Mouse (Mus musculus): ENCODE results near the gene Gm20388.

DNA sequence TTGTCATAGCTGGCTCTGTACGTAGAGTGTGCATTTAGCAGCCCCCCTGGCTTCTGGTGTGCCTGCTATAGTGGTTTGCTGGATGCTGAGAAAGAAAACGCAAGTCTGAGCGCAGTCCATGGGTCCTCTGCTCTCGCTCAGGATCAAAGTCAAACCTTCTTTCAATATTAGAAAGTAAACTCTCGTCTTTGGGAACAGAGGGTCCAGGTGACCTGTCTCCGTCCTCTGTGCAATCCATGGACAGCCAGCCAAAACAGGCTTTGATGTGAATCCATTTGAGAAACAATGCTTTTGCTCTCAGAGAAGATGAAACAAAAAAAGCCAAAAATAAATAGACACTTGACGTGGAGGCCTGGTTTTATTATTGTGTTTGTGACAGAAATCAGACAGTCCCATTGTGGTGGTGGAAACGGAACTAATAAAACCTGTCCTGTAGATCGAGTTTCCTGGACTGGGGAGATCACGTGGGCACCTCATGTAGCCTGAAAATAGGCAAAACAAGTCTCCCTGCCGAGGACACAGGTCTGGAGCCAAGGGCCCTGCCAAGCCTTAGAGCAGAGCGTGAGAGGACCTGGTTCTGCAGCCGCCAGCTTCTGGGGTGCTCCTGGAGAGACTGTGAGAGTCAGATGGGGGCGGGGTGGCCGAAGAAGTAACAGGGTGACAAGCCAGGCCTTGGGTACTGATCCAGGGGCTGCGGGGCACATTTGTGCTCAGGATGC, 3902.7 kb downstream of the Gm20388 start:
- TF ChIP-seq EP300 (optimal IDR thresholded peaks at IDR 0.05) (no peak), CTCF (IDR thresholded peaks at IDR 0.05; ENCODE audit: low read depth) (no peak)
